Mouse (Mus musculus): ENCODE data around the gene Trio. TPM values are rescaled to one million over a fixed set of nuclear protein-coding genes. Genes with fewer than 3 reads are reported as not detected.

Trio gene
- polyA plus RNA-seq, 1 experiment from 2014 or later, result 8.8 TPM

GRCm38 (mm10) chr15:27940032-27940431 lies 85.6 kb downstream of the Trio start:
- ATAC-seq (ENCODE audit: low FRiP score, low TSS enrichment), result no peak
- no peaks in the 10 kb centered on the region for H3K36me3 ChIP-seq (ENCODE audit: control insufficient read depth, insufficient read depth, low read length)
- H3K4me3 ChIP-seq (ENCODE audit: low read depth, low read length), result no peak overlapping the region
- DNase-seq (ENCODE audit: low spot score), result no peak
- TF ChIP-seq CTCF (IDR thresholded peaks at IDR 0.05; ENCODE audit: low read depth) (no peak), EP300 (optimal IDR thresholded peaks at IDR 0.05) (no peak)
- H3K4me2 ChIP-seq (replicated peaks; ENCODE audit: low read depth), result no peak overlapping the region
- WGBS, result 73% methylated on average over 4 of the region's 4 CpGs
- no peaks in the 10 kb centered on the region for H3K27me3 ChIP-seq (ENCODE audit: control insufficient read depth, insufficient read depth, low read length)
- H3K27ac ChIP-seq (replicated peaks), result no peak overlapping the region
- H3K9ac ChIP-seq (ENCODE audit: low read length), result no peak overlapping the region
- no peaks in the 10 kb centered on the region for H3K9me3 ChIP-seq (ENCODE audit: control insufficient read depth, low read length)
- peaks cover 9% of the 10 kb centered on the region; the same call in 1 of the 2 replicates for H3K4me1 ChIP-seq (replicated peaks; ENCODE audit: control insufficient read depth, insufficient read depth)

GRCm38 (mm10) chr15:27938886-27939285 lies 86.8 kb downstream of the Trio start:
- WGBS, result 57% methylated on average over 6 of the region's 6 CpGs
- Histone ChIP-seq H3K4me3 (ENCODE audit: low read depth, low read length) (no peak overlapping the region), H3K27me3 (ENCODE audit: control insufficient read depth, insufficient read depth, low read length) (no peaks in the 10 kb centered on the region), H3K36me3 (ENCODE audit: control insufficient read depth, insufficient read depth, low read length) (no peaks in the 10 kb centered on the region), H3K9ac (ENCODE audit: low read length) (no peak overlapping the region), H3K4me2 (replicated peaks; ENCODE audit: low read depth) (no peak overlapping the region), H3K4me1 (replicated peaks; ENCODE audit: control insufficient read depth, insufficient read depth) (peaks cover 7% of the 10 kb centered on the region; the same call in 1 of the 2 replicates), H3K27ac (replicated peaks) (no peak overlapping the region), H3K9me3 (ENCODE audit: control insufficient read depth, low read length) (no peaks in the 10 kb centered on the region)
- ATAC-seq (ENCODE audit: low FRiP score, low TSS enrichment) (no peak), DNase-seq (ENCODE audit: low spot score) (no peak)
- no peak for TF ChIP-seq CTCF (IDR thresholded peaks at IDR 0.05; ENCODE audit: low read depth)

GRCm38 (mm10) chr15:27937861-27938833 lies 87.5 kb downstream of the Trio start:
- H3K4me2 ChIP-seq (replicated peaks; ENCODE audit: low read depth), result peak overlapping the region; percentile 30
- H3K27me3 ChIP-seq (ENCODE audit: control insufficient read depth, insufficient read depth, low read length), result no peaks in the 10 kb centered on the region
- no peak overlapping the region for H3K9ac ChIP-seq (ENCODE audit: low read length)
- peaks cover 7% of the 10 kb centered on the region; the same call in 1 of the 2 replicates for H3K4me1 ChIP-seq (replicated peaks; ENCODE audit: control insufficient read depth, insufficient read depth)
- no peaks in the 10 kb centered on the region for H3K9me3 ChIP-seq (ENCODE audit: control insufficient read depth, low read length)
- H3K36me3 ChIP-seq (ENCODE audit: control insufficient read depth, insufficient read depth, low read length), result no peaks in the 10 kb centered on the region
- TF ChIP-seq EP300 (optimal IDR thresholded peaks at IDR 0.05) (no peak), CTCF (IDR thresholded peaks at IDR 0.05; ENCODE audit: low read depth) (no peak)
- H3K27ac ChIP-seq (replicated peaks), result peak overlapping the region; percentile 41; the same call in 1 of the 2 replicates
- WGBS, result 24% methylated on average over 24 of the region's 24 CpGs
- DNase-seq (ENCODE audit: low spot score) (no peak), ATAC-seq (ENCODE audit: low FRiP score, low TSS enrichment) (no peak)
- peak overlapping the region; percentile 8; the same call in 1 of the 2 replicates for H3K4me3 ChIP-seq (ENCODE audit: low read depth, low read length)

GRCm38 (mm10) chr15:27937003-27937860 lies 88.4 kb downstream of the Trio start:
- no peak overlapping the region for H3K9ac ChIP-seq (ENCODE audit: low read length)
- H3K4me2 ChIP-seq (replicated peaks; ENCODE audit: low read depth), result peak overlapping the region; percentile 30
- no peaks in the 10 kb centered on the region for H3K9me3 ChIP-seq (ENCODE audit: control insufficient read depth, low read length)
- DNase-seq (ENCODE audit: low spot score) (peak; percentile 57), ATAC-seq (ENCODE audit: low FRiP score, low TSS enrichment) (peak; percentile 87)
- peak overlapping the region; percentile 8; the same call in 1 of the 2 replicates for H3K4me3 ChIP-seq (ENCODE audit: low read depth, low read length)
- H3K36me3 ChIP-seq (ENCODE audit: control insufficient read depth, insufficient read depth, low read length), result no peaks in the 10 kb centered on the region
- peaks cover 3% of the 10 kb centered on the region; the same call in 1 of the 2 replicates for H3K4me1 ChIP-seq (replicated peaks; ENCODE audit: control insufficient read depth, insufficient read depth)
- no peaks in the 10 kb centered on the region for H3K27me3 ChIP-seq (ENCODE audit: control insufficient read depth, insufficient read depth, low read length)
- TF ChIP-seq EP300 (optimal IDR thresholded peaks at IDR 0.05), result no peak
- peak; percentile 54 for TF ChIP-seq CTCF (IDR thresholded peaks at IDR 0.05; ENCODE audit: low read depth)
- WGBS, result 19% methylated on average over 20 of the region's 20 CpGs
- no peak overlapping the region for H3K27ac ChIP-seq (replicated peaks)

DNA sequence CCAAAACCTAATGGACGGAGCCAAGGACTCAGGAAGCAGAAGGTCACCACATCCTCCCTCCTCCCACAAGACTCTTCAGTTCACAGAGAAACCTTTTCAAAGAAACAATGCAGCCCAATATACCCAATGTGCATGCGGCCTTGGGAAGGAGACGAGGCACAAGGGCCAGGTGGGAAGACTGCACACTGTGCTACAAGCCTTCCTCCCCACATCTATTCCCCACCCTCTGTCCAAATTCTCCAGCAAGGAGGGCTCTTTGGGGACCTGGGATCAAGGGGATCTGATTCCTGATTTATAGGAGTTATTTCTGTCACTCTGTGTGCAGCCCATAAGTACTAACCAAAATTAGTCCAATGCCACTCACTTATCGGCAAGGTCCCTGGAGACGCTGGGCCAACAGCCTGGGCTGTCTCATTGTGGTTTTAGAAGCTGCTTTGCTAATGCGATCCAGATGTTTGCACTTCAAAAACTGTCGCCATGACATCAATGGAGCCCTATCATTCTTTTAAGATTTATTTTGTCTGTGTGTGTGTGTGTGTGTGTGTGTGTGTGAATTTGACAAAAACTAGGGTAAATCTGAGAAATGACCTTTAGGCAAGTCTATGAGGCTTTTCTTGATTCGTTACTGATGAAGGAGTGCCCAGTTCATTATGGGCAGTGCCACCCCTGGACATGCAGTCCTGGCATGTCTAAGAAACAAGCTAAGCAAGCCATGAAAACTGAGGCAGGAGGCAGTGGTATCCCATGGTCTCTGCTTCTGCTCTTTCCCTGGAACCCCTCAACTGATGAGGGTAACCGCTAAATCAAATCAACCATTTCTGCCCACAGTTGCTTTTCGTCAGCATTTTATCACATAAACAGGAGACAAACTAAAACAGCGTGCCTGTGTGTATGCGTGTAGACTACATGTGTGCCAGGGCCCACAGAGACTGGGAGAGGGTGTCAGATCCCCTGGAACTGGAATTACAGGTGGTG lies 89.6 kb downstream of the Trio start:
- H3K4me2 ChIP-seq (replicated peaks; ENCODE audit: low read depth), result no peak overlapping the region
- H3K9ac ChIP-seq (ENCODE audit: low read length), result no peak overlapping the region
- H3K27me3 ChIP-seq (ENCODE audit: control insufficient read depth, insufficient read depth, low read length), result no peaks in the 10 kb centered on the region
- no peak for ATAC-seq (ENCODE audit: low FRiP score, low TSS enrichment)
- WGBS, result 80% methylated on average over 12 of the region's 12 CpGs
- no peak for TF ChIP-seq CTCF (IDR thresholded peaks at IDR 0.05; ENCODE audit: low read depth)
- no peak for TF ChIP-seq EP300 (optimal IDR thresholded peaks at IDR 0.05)
- H3K36me3 ChIP-seq (ENCODE audit: control insufficient read depth, insufficient read depth, low read length), result no peaks in the 10 kb centered on the region
- H3K4me1 ChIP-seq (replicated peaks; ENCODE audit: control insufficient read depth, insufficient read depth), result 0 out of 2 replicates have a peak, but pooled peaks cover 3% of the 10 kb centered on the region
- H3K4me3 ChIP-seq (ENCODE audit: low read depth, low read length), result no peak overlapping the region
- no peak overlapping the region for H3K27ac ChIP-seq (replicated peaks)
- no peaks in the 10 kb centered on the region for H3K9me3 ChIP-seq (ENCODE audit: control insufficient read depth, low read length)
- DNase-seq (ENCODE audit: low spot score), result no peak

All from stomach, postnatal 0 days (tissue).